Mouse (Mus musculus): ENCODE data around the gene Casc3. TPM values are rescaled to one million over a fixed set of nuclear protein-coding genes. Genes with fewer than 3 reads are reported as not detected.

Gene Casc3
- polyA plus RNA-seq (2015; fragmentation: Nextera tagmentation; extraction: Ambion mirVana): 36.2 and 41.0 TPM in 2 replicates

DNA sequence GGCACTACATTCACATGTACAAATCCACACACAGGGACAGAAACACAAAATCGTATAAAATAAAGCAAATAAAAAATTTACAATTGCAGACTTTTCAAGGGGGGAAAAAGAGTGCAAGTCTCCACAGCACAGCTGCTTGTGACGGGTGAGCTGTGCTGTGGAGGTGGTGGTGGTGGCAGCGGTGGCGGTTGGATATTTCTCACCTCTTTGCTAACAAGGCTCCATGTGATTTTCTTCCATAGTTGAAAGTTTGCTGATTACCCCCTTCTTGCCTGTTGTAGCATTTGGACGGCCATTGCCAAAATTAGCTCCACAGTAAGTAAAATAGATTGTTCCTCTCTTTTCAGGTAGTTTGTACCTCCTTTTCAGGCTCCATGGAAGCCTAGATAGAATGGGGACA lies at the start of gene Casc3:
Gene Casc3 (plus strand): TSS at position 301 of the 400 bp plus-strand sequence.
- Histone ChIP-seq H3K4me3 (ENCODE audit: low read length) (no peak within 1 kb of the TSS), H3K36me3 (ENCODE audit: insufficient read depth, low read length) (peaks cover 72% of the 10 kb centered on the region), H3K9me3 (ENCODE audit: low read length) (no peaks in the 10 kb centered on the region), H3K27me3 (ENCODE audit: insufficient read depth, low read length) (no peaks in the 10 kb centered on the region), H3K27ac (ENCODE audit: low read length) (0 out of 2 replicates have a peak within 1 kb of the TSS, but pooled peaks have one; percentile 3), H3K9ac (replicated peaks; ENCODE audit: low read length) (no peak within 1 kb of the TSS), H3K4me2 (replicated peaks; ENCODE audit: low read depth, low read length) (no peak within 1 kb of the TSS), H3K4me1 (ENCODE audit: insufficient read depth, low read length) (peaks cover 10% of the 10 kb centered on the region; the same call in 1 of the 2 replicates)
- ATAC-seq (ENCODE audit: low FRiP score, low TSS enrichment): no peak
- 87% methylated on average over 5 of the region's 5 CpGs for WGBS

GRCm38 (mm10) chr11:98755726-98756380 lies 48.9 kb upstream of the Casc3 start:
- peaks cover 33% of the 10 kb centered on the region for H3K36me3 ChIP-seq (ENCODE audit: insufficient read depth, low read length)
- no peak for ATAC-seq (ENCODE audit: low FRiP score, low TSS enrichment)

GRCm38 (mm10) chr11:98756711-98757110 lies 48.0 kb upstream of the Casc3 start:
- Histone ChIP-seq H3K27ac (ENCODE audit: low read length) (no peak overlapping the region), H3K4me3 (ENCODE audit: low read length) (no peak overlapping the region), H3K9ac (replicated peaks; ENCODE audit: low read length) (no peak overlapping the region), H3K4me2 (replicated peaks; ENCODE audit: low read depth, low read length) (no peak overlapping the region), H3K4me1 (ENCODE audit: insufficient read depth, low read length) (peaks cover 30% of the 10 kb centered on the region), H3K36me3 (ENCODE audit: insufficient read depth, low read length) (peaks cover 40% of the 10 kb centered on the region), H3K27me3 (ENCODE audit: insufficient read depth, low read length) (no peaks in the 10 kb centered on the region), H3K9me3 (ENCODE audit: low read length) (no peaks in the 10 kb centered on the region)
- ATAC-seq (ENCODE audit: low FRiP score, low TSS enrichment): no peak
- 84% methylated on average over 12 of the region's 12 CpGs for WGBS

More at GRCm38 (mm10) chr11:98755726-98756380, 48.9 kb upstream of the Casc3 start:
- H3K9ac ChIP-seq (replicated peaks; ENCODE audit: low read length): no peak overlapping the region
- WGBS: 90% methylated on average over 6 of the region's 6 CpGs
- peaks cover 39% of the 10 kb centered on the region for H3K4me1 ChIP-seq (ENCODE audit: insufficient read depth, low read length)
- H3K4me3 ChIP-seq (ENCODE audit: low read length): no peak overlapping the region
- no peak overlapping the region for H3K4me2 ChIP-seq (replicated peaks; ENCODE audit: low read depth, low read length)
- no peaks in the 10 kb centered on the region for H3K9me3 ChIP-seq (ENCODE audit: low read length)
- no peak overlapping the region for H3K27ac ChIP-seq (ENCODE audit: low read length)
- H3K27me3 ChIP-seq (ENCODE audit: insufficient read depth, low read length): no peaks in the 10 kb centered on the region

- no peak overlapping the region for H3K4me2 ChIP-seq (replicated peaks; ENCODE audit: low read depth, low read length)
- no peak overlapping the region for H3K4me3 ChIP-seq (ENCODE audit: low read length)
- no peaks in the 10 kb centered on the region for H3K9me3 ChIP-seq (ENCODE audit: low read length)
- peaks cover 34% of the 10 kb centered on the region for H3K36me3 ChIP-seq (ENCODE audit: insufficient read depth, low read length)
- H3K27me3 ChIP-seq (ENCODE audit: insufficient read depth, low read length): no peaks in the 10 kb centered on the region
- ATAC-seq (ENCODE audit: low FRiP score, low TSS enrichment): no peak
- H3K9ac ChIP-seq (replicated peaks; ENCODE audit: low read length): no peak overlapping the region
- peaks cover 27% of the 10 kb centered on the region for H3K4me1 ChIP-seq (ENCODE audit: insufficient read depth, low read length)
- H3K27ac ChIP-seq (ENCODE audit: low read length): no peak overlapping the region
- WGBS: 94% methylated on average over 4 of the region's 4 CpGs
Observed at GRCm38 (mm10) chr11:98761939-98762338, 42.8 kb upstream of the Casc3 start.

DNA sequence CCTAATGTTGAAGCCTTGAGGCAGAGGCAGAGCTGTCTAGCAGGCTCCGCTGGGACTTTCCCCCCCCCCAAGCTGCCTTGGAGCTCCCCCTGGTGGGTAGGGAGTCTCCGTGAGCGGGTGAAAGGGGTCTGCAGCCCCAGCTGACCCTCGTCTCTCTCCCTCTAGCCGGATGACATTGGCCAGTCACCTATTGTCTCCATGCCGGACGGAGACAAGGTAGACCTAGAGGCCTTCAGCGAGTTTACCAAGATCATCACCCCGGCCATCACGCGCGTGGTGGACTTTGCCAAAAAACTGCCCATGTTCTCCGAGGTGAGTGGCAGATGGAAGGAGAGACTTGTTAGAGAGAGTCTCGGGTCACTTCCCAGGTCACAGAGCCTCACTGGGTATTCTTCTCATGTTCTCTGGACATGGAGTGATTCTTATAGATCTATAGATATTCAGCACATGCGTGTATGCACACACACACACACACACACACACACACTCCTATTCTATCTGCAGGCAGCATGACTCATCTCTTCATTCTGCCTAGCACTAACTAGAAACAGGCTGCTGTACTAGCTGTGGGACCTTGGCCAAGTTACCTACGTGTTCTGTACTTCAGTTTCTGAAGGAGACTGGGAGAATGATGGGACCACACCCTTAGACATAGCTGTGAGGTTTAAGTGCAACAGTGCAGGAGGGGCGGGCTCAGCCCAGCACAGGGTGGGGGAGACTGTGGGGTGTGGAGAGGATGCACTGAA lies 41.8 kb upstream of the Casc3 start:
- Histone ChIP-seq H3K27me3 (ENCODE audit: insufficient read depth, low read length) (no peaks in the 10 kb centered on the region), H3K4me1 (ENCODE audit: insufficient read depth, low read length) (peaks cover 37% of the 10 kb centered on the region), H3K4me3 (ENCODE audit: low read length) (no peak overlapping the region), H3K27ac (ENCODE audit: low read length) (no peak overlapping the region), H3K4me2 (replicated peaks; ENCODE audit: low read depth, low read length) (no peak overlapping the region), H3K9ac (replicated peaks; ENCODE audit: low read length) (no peak overlapping the region), H3K9me3 (ENCODE audit: low read length) (no peaks in the 10 kb centered on the region), H3K36me3 (ENCODE audit: insufficient read depth, low read length) (peaks cover 29% of the 10 kb centered on the region)
- no peak for ATAC-seq (ENCODE audit: low FRiP score, low TSS enrichment)
- 56% methylated on average over 17 of the region's 17 CpGs for WGBS

DNA sequence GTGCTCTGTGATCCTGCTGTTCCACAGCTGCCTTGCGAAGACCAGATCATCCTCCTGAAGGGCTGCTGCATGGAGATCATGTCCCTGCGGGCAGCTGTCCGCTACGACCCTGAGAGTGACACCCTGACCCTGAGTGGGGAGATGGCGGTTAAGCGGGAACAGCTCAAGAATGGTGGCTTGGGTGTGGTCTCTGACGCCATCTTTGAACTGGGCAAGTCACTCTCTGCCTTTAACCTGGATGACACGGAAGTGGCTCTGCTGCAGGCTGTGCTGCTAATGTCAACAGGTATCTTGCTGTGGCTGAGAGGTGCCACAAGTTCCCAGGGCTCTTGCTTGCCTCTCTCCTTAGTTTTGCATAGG lies 41.2 kb upstream of the Casc3 start:
- 80% methylated on average over 8 of the region's 8 CpGs for WGBS
- no peak overlapping the region for H3K4me2 ChIP-seq (replicated peaks; ENCODE audit: low read depth, low read length)
- no peak overlapping the region for H3K4me3 ChIP-seq (ENCODE audit: low read length)
- no peak for ATAC-seq (ENCODE audit: low FRiP score, low TSS enrichment)
- no peak overlapping the region for H3K9ac ChIP-seq (replicated peaks; ENCODE audit: low read length)
- H3K27me3 ChIP-seq (ENCODE audit: insufficient read depth, low read length): no peaks in the 10 kb centered on the region
- no peaks in the 10 kb centered on the region for H3K9me3 ChIP-seq (ENCODE audit: low read length)
- peaks cover 42% of the 10 kb centered on the region for H3K4me1 ChIP-seq (ENCODE audit: insufficient read depth, low read length)
- H3K27ac ChIP-seq (ENCODE audit: low read length): no peak overlapping the region
- peaks cover 27% of the 10 kb centered on the region for H3K36me3 ChIP-seq (ENCODE audit: insufficient read depth, low read length)

DNA sequence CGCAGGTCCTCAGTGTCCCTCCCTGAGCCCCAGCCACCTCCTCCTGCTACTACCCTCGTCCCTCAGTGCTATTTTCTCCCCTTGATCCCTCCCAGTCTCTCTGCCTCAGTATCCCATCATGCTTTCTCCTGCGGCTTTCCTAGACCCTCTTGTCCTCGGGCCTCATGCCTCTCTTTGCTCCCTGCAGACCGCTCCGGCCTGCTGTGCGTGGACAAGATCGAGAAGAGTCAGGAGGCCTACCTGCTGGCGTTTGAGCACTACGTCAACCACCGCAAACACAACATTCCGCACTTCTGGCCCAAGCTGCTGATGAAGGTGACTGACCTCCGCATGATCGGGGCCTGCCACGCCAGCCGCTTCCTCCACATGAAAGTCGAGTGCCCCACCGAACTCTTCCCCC lies 40.6 kb upstream of the Casc3 start:
- Histone ChIP-seq H3K4me3 (ENCODE audit: low read length) (no peak overlapping the region), H3K9me3 (ENCODE audit: low read length) (no peaks in the 10 kb centered on the region), H3K36me3 (ENCODE audit: insufficient read depth, low read length) (peaks cover 25% of the 10 kb centered on the region), H3K4me1 (ENCODE audit: insufficient read depth, low read length) (peaks cover 48% of the 10 kb centered on the region), H3K4me2 (replicated peaks; ENCODE audit: low read depth, low read length) (no peak overlapping the region), H3K27ac (ENCODE audit: low read length) (no peak overlapping the region), H3K27me3 (ENCODE audit: insufficient read depth, low read length) (no peaks in the 10 kb centered on the region), H3K9ac (replicated peaks; ENCODE audit: low read length) (no peak overlapping the region)
- no peak for ATAC-seq (ENCODE audit: low FRiP score, low TSS enrichment)
- WGBS: 79% methylated on average over 18 of the region's 18 CpGs

DNA sequence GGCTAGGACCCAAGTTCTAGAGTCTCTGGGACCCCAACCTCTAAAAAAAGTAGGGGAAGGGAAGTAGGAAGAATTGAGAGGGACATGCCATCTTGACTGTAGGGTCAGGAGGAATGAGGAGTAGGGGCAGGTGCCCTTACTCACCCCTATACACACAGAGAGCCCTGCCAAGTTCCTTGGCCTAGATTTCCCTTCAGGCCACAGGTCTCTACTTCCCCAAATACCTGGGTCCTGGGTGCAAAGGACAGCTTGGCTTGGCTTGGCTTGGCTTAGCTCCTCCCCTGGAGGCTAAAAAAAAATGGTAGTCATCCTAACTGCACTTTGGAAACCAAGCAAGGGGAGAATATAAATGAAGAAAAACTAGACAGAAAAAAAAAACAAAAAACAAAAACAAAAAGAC lies 40.0 kb upstream of the Casc3 start:
- Histone ChIP-seq H3K9ac (replicated peaks; ENCODE audit: low read length) (no peak overlapping the region), H3K9me3 (ENCODE audit: low read length) (no peaks in the 10 kb centered on the region), H3K27ac (ENCODE audit: low read length) (no peak overlapping the region), H3K4me2 (replicated peaks; ENCODE audit: low read depth, low read length) (no peak overlapping the region), H3K4me3 (ENCODE audit: low read length) (no peak overlapping the region), H3K27me3 (ENCODE audit: insufficient read depth, low read length) (no peaks in the 10 kb centered on the region), H3K4me1 (ENCODE audit: insufficient read depth, low read length) (peaks cover 49% of the 10 kb centered on the region), H3K36me3 (ENCODE audit: insufficient read depth, low read length) (peaks cover 29% of the 10 kb centered on the region)
- ATAC-seq (ENCODE audit: low FRiP score, low TSS enrichment): no peak

GRCm38 (mm10) chr11:98765421-98766309 lies 39.0 kb upstream of the Casc3 start:
- peak; percentile 25; the same call in 1 of the 2 replicates for ATAC-seq (ENCODE audit: low FRiP score, low TSS enrichment)
- Histone ChIP-seq H3K4me1 (ENCODE audit: insufficient read depth, low read length) (peaks cover 49% of the 10 kb centered on the region), H3K4me2 (replicated peaks; ENCODE audit: low read depth, low read length) (no peak overlapping the region), H3K27ac (ENCODE audit: low read length) (peak overlapping the region; percentile 4), H3K27me3 (ENCODE audit: insufficient read depth, low read length) (no peaks in the 10 kb centered on the region), H3K4me3 (ENCODE audit: low read length) (no peak overlapping the region), H3K36me3 (ENCODE audit: insufficient read depth, low read length) (peaks cover 31% of the 10 kb centered on the region), H3K9ac (replicated peaks; ENCODE audit: low read length) (no peak overlapping the region), H3K9me3 (ENCODE audit: low read length) (no peaks in the 10 kb centered on the region)
- 27% methylated on average over 9 of the region's 9 CpGs for WGBS
